Mouse (Mus musculus) liver, embryonic 11.5 days (tissue): ENCODE measurements around the gene Shank3. TPM values are rescaled to one million over a fixed set of nuclear protein-coding genes. Genes with fewer than 3 reads are reported as not detected.
A peak's percentile ranks its signal among the peaks of the same experiment; 100 is the strongest.

Experiments
- ATAC-seq: fragments of 200-750 bp; cut with Nextera tagmentation; replicated peaks from 2 replicates; pipeline ENCODE4 v1.8.0; 2017; ENCODE audit warnings: moderate number of reproducible peaks, mild to moderate bottlenecking, moderate TSS enrichment, moderate library complexity; ENCODE audit not compliant: low FRiP score
- DNase-seq: peaks from one replicate; pipeline ENCODE4 v3.0.0-alpha.2; 2017; ENCODE audit warnings: low spot score
- H3K27ac ChIP-seq: fragments of 300-500 bp; sonication (generic); 2 replicates; pipeline ENCODE4 v1.5.1; 2014; ENCODE audit warnings: mild to moderate bottlenecking, low read depth, low read length, control low read depth
- H3K27me3 ChIP-seq: fragments of 300-500 bp; sonication (generic); replicated peaks from 2 replicates; pipeline ENCODE4 v1.6.1; 2014; ENCODE audit warnings: low read length, mixed read lengths; ENCODE audit not compliant: control insufficient read depth, insufficient read depth
- H3K36me3 ChIP-seq: fragments of 300-500 bp; sonication (generic); 2 replicates; pipeline ENCODE4 v1.6.1; 2014; ENCODE audit warnings: mild to moderate bottlenecking, low read length, moderate library complexity, mixed read lengths; ENCODE audit not compliant: control insufficient read depth, insufficient read depth
- H3K4me1 ChIP-seq: fragments of 300-500 bp; sonication (generic); replicated peaks from 2 replicates; pipeline ENCODE4 v1.6.1; 2014; ENCODE audit warnings: low read length, mixed read lengths; ENCODE audit not compliant: control insufficient read depth, insufficient read depth
- H3K4me2 ChIP-seq: fragments of 300-500 bp; sonication (generic); 2 replicates; pipeline ENCODE4 v1.6.1; 2014; ENCODE audit warnings: mild to moderate bottlenecking, control low read depth, moderate library complexity
- H3K4me3 ChIP-seq: fragments of 300-500 bp; sonication (generic); 2 replicates; pipeline ENCODE4 v1.5.1; 2014; ENCODE audit warnings: low read depth, low read length, control low read depth
- H3K9ac ChIP-seq: fragments of 300-500 bp; sonication (generic); 2 replicates; pipeline ENCODE4 v1.6.1; 2014; ENCODE audit warnings: low read depth, low read length, control low read depth
- H3K9me3 ChIP-seq: fragments of 300-500 bp; sonication (generic); 2 replicates; pipeline ENCODE4 v1.6.1; 2016; ENCODE audit warnings: low read length, inconsistent platforms, mixed read lengths; ENCODE audit not compliant: control insufficient read depth
- WGBS: fragments of 180-500 bp; shearing (Covaris S2); extraction: QIAGEN DNeasy Blood & Tissue Kit; methylation state at CpG from one replicate; pipeline ENCODE4 v1.1.7; 2014; 5-methylcytosine and 5-hydroxymethylcytosine counted together
- polyA plus RNA-seq: library from polyadenylated mRNA; unstranded; fragments of >200 nt; fragmentation: Nextera tagmentation; extraction: Ambion mirVana; gene quantifications from 2 replicates; pipeline ENCODE4 v1.2.1, GENCODE M21; 2014

The Shank3 gene
- polyA plus RNA-seq, 1 experiment from 2014 or later: 1.7 TPM

DNA sequence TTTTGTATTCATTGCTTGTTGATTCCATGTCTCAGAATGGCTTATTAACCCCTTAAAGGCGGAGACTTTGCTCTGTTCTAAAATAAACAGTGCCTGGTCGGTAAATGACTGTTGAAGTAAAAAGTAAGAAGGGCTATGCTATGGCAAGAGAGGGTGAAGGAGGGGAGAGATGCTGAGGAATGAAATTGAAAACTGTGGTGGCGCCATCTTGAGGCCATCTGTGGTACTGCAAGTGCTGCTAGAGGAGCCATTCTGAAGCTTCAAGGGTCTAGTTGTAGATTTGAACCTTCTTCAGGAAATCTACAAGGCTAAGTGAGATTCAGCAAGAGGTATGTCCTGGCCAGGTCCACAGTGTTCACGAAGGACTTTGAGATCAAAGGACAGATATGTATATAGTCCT lies 30.9 kb downstream of the Shank3 start:
- Histone ChIP-seq H3K4me3 (no peak overlapping the region), H3K9me3 (no peaks in the 10 kb centered on the region), H3K27ac (no peak overlapping the region), H3K4me2 (no peak overlapping the region), H3K36me3 (no peaks in the 10 kb centered on the region), H3K27me3 (no peaks in the 10 kb centered on the region), H3K9ac (no peak overlapping the region), H3K4me1 (no peaks in the 10 kb centered on the region)
- ATAC-seq (no peak), DNase-seq (peak; percentile 49)
- WGBS: 13% methylated on average over 4 of the region's 4 CpGs

DNA sequence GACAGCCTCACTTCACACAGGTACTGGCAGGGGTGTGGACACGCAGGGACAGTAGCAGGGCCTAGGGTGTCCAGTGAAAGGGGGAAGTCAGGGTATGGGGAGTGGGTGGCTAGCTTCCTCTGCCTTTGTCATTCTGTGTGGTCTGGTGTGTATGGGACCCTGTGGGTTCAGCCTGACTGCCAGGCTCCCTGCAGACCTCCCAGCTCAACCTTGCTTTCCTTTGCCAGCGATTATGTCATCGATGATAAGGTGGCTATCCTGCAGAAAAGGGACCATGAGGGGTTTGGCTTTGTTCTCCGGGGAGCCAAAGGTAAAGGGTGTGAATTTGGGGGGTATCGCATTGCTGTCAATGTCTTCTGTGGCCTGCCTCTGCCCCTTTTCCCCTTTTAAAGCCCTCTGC lies 32.0 kb downstream of the Shank3 start:
- H3K36me3 ChIP-seq: no peaks in the 10 kb centered on the region
- no peaks in the 10 kb centered on the region for H3K4me1 ChIP-seq
- DNase-seq (no peak), ATAC-seq (no peak)
- H3K9me3 ChIP-seq: no peaks in the 10 kb centered on the region
- H3K4me3 ChIP-seq: no peak overlapping the region
- H3K27ac ChIP-seq: no peak overlapping the region
- no peak overlapping the region for H3K4me2 ChIP-seq
- WGBS: 83% methylated on average over 5 of the region's 5 CpGs
- H3K27me3 ChIP-seq: no peaks in the 10 kb centered on the region
- no peak overlapping the region for H3K9ac ChIP-seq

DNA sequence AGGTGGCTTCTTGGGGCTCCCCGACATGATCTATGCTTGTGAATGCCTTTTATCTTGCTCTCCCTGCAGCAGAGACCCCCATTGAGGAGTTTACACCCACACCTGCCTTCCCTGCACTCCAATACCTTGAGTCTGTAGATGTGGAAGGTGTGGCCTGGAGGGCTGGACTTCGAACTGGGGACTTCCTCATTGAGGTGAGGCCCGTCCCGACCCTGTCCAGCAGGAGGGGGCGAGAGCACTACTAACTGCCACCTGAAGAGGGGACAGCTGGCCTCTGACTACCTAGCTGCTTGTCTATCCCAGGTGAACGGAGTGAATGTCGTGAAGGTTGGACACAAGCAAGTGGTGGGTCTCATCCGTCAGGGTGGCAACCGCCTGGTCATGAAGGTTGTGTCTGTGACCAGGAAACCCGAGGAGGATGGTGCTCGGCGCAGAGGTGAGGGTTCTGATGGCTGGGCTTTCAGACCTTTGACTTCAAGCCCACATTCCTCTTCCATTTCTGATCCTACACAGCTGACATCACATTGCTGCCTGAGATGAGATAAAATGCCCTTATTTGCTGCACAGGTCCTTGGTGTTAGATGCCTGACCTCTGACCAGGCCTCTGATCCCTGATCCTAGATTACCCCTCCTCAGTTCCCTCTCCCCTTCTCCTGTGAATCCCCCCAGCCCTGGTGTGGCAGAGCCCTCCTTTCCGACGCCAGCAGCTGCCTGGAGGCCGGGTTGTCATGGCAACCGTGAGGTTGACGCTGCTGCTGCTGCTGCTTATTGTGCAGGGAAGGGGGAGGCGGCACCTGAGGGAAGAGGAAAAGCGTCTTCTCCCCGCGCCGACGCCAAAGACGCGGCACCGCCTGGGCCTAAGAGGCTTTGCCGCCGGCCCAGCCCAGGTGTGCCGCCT lies 32.9 kb downstream of the Shank3 start:
- H3K4me3 ChIP-seq: no peak overlapping the region
- no peaks in the 10 kb centered on the region for H3K9me3 ChIP-seq
- no peak overlapping the region for H3K9ac ChIP-seq
- WGBS: 52% methylated on average over 29 of the region's 29 CpGs
- no peaks in the 10 kb centered on the region for H3K4me1 ChIP-seq
- no peak for DNase-seq
- no peak; the same call in 1 of the 2 replicates for ATAC-seq
- no peak overlapping the region for H3K27ac ChIP-seq
- 0 out of 2 replicates have a peak overlapping the region, but pooled peaks have one; percentile 7 for H3K4me2 ChIP-seq
- H3K27me3 ChIP-seq: no peaks in the 10 kb centered on the region
- H3K36me3 ChIP-seq: no peaks in the 10 kb centered on the region

DNA sequence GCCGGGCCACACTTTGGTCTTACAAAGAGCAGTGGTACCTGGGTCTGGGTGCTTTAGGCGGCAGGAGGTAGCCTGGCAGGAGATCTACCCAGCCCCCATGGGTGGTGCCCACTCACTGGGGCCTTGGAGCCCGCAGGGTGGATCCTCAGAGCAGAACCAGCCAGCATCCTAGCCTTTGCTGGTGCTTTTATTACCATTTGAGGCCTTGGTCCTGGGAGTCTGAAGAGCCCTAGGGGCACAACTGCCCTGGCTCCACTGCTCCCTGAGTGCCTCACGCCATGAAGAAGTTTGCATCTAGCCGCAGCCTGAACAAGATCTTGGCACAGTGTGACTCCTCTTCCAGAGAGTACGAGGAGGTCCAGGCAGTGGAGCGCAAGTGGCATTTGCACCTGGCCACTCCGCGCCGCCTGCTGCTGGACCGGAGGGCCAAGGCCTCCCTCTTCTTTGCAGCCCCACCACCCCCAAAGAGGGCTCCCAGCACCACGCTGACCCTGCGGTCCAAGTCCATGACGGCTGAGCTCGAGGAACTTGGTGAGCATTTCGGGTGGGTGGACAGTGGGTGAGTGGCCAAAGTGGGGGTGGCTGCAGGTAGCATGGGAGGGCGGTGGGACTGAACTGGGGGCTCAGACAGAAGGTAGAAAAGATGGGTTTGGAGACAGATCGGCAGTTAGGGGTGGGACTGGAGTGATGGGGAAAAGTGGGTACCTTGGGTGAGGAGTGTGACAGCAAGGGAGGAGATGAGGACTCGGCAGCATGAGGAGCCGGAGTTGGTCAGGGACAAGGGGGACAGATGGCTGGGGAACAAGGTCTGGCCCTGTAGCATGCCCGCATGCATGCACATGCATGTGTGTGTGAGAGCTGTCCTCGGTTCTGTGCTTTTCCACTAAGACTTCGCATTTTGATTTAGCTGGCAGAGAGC lies 33.8 kb downstream of the Shank3 start:
- Histone ChIP-seq H3K4me2 (0 out of 2 replicates have a peak overlapping the region, but pooled peaks have one; percentile 7), H3K27ac (no peak overlapping the region), H3K4me1 (no peaks in the 10 kb centered on the region), H3K4me3 (no peak overlapping the region), H3K9me3 (no peaks in the 10 kb centered on the region), H3K27me3 (no peaks in the 10 kb centered on the region), H3K36me3 (no peaks in the 10 kb centered on the region), H3K9ac (no peak overlapping the region)
- DNase-seq: no peak
- 88% methylated on average over 23 of the region's 23 CpGs for WGBS
- no peak; the same call in 1 of the 2 replicates for ATAC-seq

DNA sequence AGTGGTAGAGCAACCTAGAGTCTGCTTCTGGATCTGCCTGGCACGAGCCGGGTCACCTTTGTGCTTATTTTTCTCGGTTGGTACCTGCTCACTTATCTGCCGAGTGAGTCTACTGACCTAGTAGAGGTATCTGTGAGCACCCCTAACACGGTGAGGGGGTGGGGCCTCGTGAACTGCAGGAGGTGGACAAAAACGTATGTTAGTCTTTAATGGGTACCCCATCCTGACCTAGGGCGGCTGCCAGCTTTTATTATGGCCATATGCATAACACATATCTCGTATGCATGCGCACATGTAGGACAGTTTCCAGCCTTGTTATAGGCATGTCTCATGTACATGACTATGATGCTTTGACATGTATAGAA lies 34.4 kb downstream of the Shank3 start:
- H3K27ac ChIP-seq: no peak overlapping the region
- H3K4me2 ChIP-seq: no peak overlapping the region
- ATAC-seq (no peak), DNase-seq (no peak)
- no peaks in the 10 kb centered on the region for H3K4me1 ChIP-seq
- H3K4me3 ChIP-seq: no peak overlapping the region
- H3K27me3 ChIP-seq: no peaks in the 10 kb centered on the region
- H3K36me3 ChIP-seq: no peaks in the 10 kb centered on the region
- no peak overlapping the region for H3K9ac ChIP-seq
- no peaks in the 10 kb centered on the region for H3K9me3 ChIP-seq
- 85% methylated on average over 10 of the region's 10 CpGs for WGBS

DNA sequence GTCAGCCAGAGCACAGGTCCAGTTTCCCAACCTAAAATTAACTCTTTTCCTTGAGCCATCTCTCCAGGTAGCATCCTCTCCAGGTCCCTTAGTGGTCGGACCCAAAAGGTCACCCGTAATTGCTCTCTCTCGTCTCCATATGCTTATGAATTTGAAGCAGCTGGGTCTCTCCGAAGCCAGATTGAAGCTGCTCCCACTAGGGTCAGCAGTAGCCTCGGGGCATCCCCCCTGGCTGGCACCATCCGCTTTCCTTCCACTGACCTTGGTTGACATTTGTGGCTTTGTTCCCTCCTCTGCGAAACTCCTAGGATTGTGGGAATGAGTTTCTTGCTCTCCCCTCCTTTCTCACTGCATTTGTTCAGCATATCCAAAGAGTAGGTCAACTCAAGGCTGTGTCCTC lies 44.7 kb downstream of the Shank3 start:
- ATAC-seq (no peak), DNase-seq (no peak)
- Histone ChIP-seq H3K27me3 (peaks cover 9% of the 10 kb centered on the region; the same call in 1 of the 2 replicates), H3K9ac (no peak overlapping the region), H3K36me3 (peaks cover 4% of the 10 kb centered on the region; the same call in 1 of the 2 replicates), H3K4me1 (no peaks in the 10 kb centered on the region; the same call in 1 of the 2 replicates), H3K27ac (no peak overlapping the region), H3K4me2 (no peak overlapping the region), H3K9me3 (no peaks in the 10 kb centered on the region), H3K4me3 (no peak overlapping the region)
- WGBS: 90% methylated on average over 7 of the region's 7 CpGs

DNA sequence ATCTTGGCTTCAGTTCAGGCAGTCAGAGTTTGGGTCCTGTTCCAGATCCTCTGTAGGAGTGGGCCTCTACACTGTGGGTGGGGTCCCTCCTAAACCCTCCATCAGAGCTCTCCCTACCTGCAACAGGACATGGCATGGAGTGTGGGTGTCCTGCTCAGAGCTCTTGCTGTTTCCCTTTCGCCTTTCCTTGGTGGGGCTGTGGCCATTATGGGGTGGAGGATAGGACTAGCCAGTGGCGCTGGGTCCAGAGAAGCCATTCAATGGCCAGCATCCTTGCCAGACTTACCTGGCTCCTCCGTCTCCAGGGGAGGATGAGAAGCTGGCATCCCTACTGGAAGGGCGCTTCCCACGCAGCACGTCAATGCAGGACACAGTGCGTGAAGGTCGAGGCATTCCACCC lies 47.9 kb downstream of the Shank3 start:
- Histone ChIP-seq H3K36me3 (peaks cover 5% of the 10 kb centered on the region; the same call in 1 of the 2 replicates), H3K4me2 (peak overlapping the region; percentile 54; the same call in 1 of the 2 replicates), H3K4me3 (peak overlapping the region; percentile 32; the same call in 1 of the 2 replicates), H3K27me3 (peaks cover 9% of the 10 kb centered on the region; the same call in 1 of the 2 replicates), H3K4me1 (no peaks in the 10 kb centered on the region; the same call in 1 of the 2 replicates), H3K27ac (0 out of 2 replicates have a peak overlapping the region, but pooled peaks have one; percentile 19), H3K9me3 (no peaks in the 10 kb centered on the region), H3K9ac (no peak overlapping the region)
- ATAC-seq (no peak), DNase-seq (no peak)
- WGBS: 61% methylated on average over 6 of the region's 8 CpGs

DNA sequence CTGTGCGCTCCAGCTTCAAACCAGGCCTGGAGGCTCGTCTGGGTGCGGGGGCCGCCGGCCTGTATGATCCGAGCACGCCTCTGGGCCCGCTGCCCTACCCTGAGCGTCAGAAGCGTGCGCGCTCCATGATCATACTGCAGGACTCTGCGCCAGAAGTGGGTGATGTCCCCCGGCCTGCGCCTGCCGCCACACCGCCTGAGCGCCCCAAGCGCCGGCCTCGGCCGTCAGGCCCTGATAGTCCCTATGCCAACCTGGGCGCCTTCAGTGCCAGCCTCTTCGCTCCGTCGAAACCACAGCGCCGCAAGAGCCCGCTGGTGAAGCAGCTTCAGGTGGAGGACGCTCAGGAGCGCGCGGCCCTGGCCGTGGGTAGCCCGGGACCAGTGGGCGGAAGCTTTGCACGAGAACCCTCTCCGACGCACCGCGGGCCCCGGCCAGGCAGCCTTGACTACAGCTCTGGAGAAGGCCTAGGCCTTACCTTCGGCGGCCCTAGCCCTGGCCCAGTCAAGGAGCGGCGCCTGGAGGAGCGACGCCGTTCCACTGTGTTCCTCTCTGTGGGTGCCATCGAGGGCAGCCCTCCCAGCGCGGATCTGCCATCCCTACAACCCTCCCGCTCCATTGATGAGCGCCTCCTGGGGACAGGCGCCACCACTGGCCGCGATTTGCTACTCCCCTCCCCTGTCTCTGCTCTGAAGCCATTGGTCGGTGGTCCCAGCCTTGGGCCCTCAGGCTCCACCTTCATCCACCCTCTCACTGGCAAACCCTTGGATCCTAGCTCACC lies 48.6 kb downstream of the Shank3 start:
- no peaks in the 10 kb centered on the region for H3K9me3 ChIP-seq
- 57% methylated on average over 58 of the region's 58 CpGs for WGBS
- H3K4me3 ChIP-seq: peak overlapping the region; percentile 32
- peak overlapping the region; percentile 54 for H3K4me2 ChIP-seq
- peaks cover 9% of the 10 kb centered on the region; the same call in 1 of the 2 replicates for H3K27me3 ChIP-seq
- ATAC-seq (peak; percentile 35; the same call in 1 of the 2 replicates), DNase-seq (peak; percentile 47)
- H3K4me1 ChIP-seq: no peaks in the 10 kb centered on the region; the same call in 1 of the 2 replicates
- H3K36me3 ChIP-seq: peaks cover 5% of the 10 kb centered on the region; the same call in 1 of the 2 replicates
- no peak overlapping the region for H3K27ac ChIP-seq
- no peak overlapping the region for H3K9ac ChIP-seq
